Mouse (Mus musculus): ENCODE data around the gene Gstp3.

- TF ChIP-seq CTCF (conservative IDR thresholded peaks at IDR 0.05; ENCODE audit: insufficient read depth, insufficient read length, low read depth, low read length), result no peak
- TF ChIP-seq POLR2A (IDR thresholded peaks at IDR 0.05; ENCODE audit: low read depth, low read length), result no peak
These were observed 45.4 kb upstream of the Gstp3 start for GRCm38 (mm10) chr19:4104675-4105194.

Data from kidney, adult 2 months (tissue).